Mouse (Mus musculus) olfactory bulb, adult 2 months (tissue): Measurements from ENCODE around the gene Ptpn11.

Experiments used
- CTCF ChIP-seq: fragments of 200-500 bp; IDR thresholded peaks from 2 replicates; pipeline ENCODE4 v1.5.1; 2012; ENCODE audit warnings: low read depth, mild to moderate bottlenecking, low read length, moderate library complexity; ENCODE audit not compliant: insufficient read depth
- POLR2A ChIP-seq: fragments of 200-500 bp; IDR thresholded peaks from 2 replicates; pipeline ENCODE4 v1.6.1; 2012; ENCODE audit warnings: mild to moderate bottlenecking, low read depth, low read length, moderate library complexity; ENCODE audit not compliant: insufficient read depth

GRCm38 (mm10) chr5:121214707-121215106, 23.5 kb upstream of the Ptpn11 start:
- TF ChIP-seq CTCF (no peak), POLR2A (no peak)
